Mouse (Mus musculus): ENCODE measurements around the gene Prss23. TPM values are rescaled to one million over a fixed set of nuclear protein-coding genes. Genes with fewer than 3 reads are reported as not detected.

Prss23 gene
- polyA plus RNA-seq, 1 experiment from 2014 or later: 23.0 TPM

Other genes with a start within 250 kb of the Prss23 start
- 15.3 and 17.9 TPM in 2 replicates for gene Tmem135, start 123.0 kb downstream of the Prss23 start, polyA plus RNA-seq (2014; fragmentation: Nextera tagmentation; extraction: Ambion mirVana)
- gene Fzd4, start 122.8 kb downstream of the Prss23 start, polyA plus RNA-seq (2014; fragmentation: Nextera tagmentation; extraction: Ambion mirVana): 4.4 TPM in 2 replicates
- gene Me3, start 105.2 kb upstream of the Prss23 start, polyA plus RNA-seq (2014; fragmentation: Nextera tagmentation; extraction: Ambion mirVana): 0.77 and 1.3 TPM in 2 replicates

Data from neural tube, embryonic 11.5 days (tissue).